Mouse (Mus musculus): ENCODE results near the gene Gm26741.
"Not testable (repeated sequence)": the region's sequence is repeated elsewhere in the genome, so short reads cannot be mapped to it uniquely, and the experiment has no call there.

Gene Gm26741

GRCm38 (mm10) chr10:52358467-52358866 is at the start of gene Gm26741:
Gene Gm26741, plus strand, starts transcription at chr10:52358767.
- in situ Hi-C loops (cut with MboI): no loop called here

GRCm38 (mm10) chr10:52309196-52309595 is 49.4 kb upstream of the Gm26741 start:
- in situ Hi-C loops (cut with MboI): no loop called here

GRCm38 (mm10) chr10:52319506-52320286 is 38.9 kb upstream of the Gm26741 start:
- in situ Hi-C loops (cut with MboI): no loop called here

- in situ Hi-C loops (cut with MboI): no loop called here
These were observed 36.6 kb upstream of the Gm26741 start for GRCm38 (mm10) chr10:52321918-52322317.

- in situ Hi-C loops (cut with MboI): no loop called here
These were observed 27.6 kb upstream of the Gm26741 start for GRCm38 (mm10) chr10:52331007-52331406.

- in situ Hi-C loops (cut with MboI): not testable (repeated sequence)
These were observed 15.2 kb upstream of the Gm26741 start for GRCm38 (mm10) chr10:52343324-52343723.

- in situ Hi-C loops (cut with MboI): no loop called here
These were observed 5.4 kb upstream of the Gm26741 start for GRCm38 (mm10) chr10:52353184-52353583.

- in situ Hi-C loops (cut with MboI): no loop called here
These were observed 1.7 kb downstream of the Gm26741 start for GRCm38 (mm10) chr10:52360241-52360735.

- in situ Hi-C loops (cut with MboI): no loop called here
These were observed 2.5 kb downstream of the Gm26741 start for GRCm38 (mm10) chr10:52360862-52361609.

GRCm38 (mm10) chr10:52368376-52368775 is 9.8 kb downstream of the Gm26741 start:
- in situ Hi-C loops (cut with MboI): no loop called here

- in situ Hi-C loops (cut with MboI): no loop called here
These were observed 15.3 kb downstream of the Gm26741 start for GRCm38 (mm10) chr10:52373834-52374233.

- in situ Hi-C loops (cut with MboI): loop anchor here (25.0 kb wide), 2 partner anchors 137 to 912 kb away; partner anchors contain the start of gene Dcbld1
These were observed 16.1 kb downstream of the Gm26741 start for GRCm38 (mm10) chr10:52374651-52375050.

- in situ Hi-C loops (cut with MboI): loop anchor here (25.0 kb wide), 2 partner anchors 139 to 914 kb away; partner anchors contain the start of gene Dcbld1
These were observed 17.9 kb downstream of the Gm26741 start for GRCm38 (mm10) chr10:52376422-52376821.

- in situ Hi-C loops (cut with MboI): loop anchor here (25.0 kb wide), 2 partner anchors 141 to 916 kb away; partner anchors contain the start of gene Dcbld1
These were observed 19.2 kb downstream of the Gm26741 start for GRCm38 (mm10) chr10:52377813-52378212.

- in situ Hi-C loops (cut with MboI): loop anchor here (25.0 kb wide), 2 partner anchors 144 to 919 kb away; partner anchors contain the start of gene Dcbld1
These were observed 22.8 kb downstream of the Gm26741 start for GRCm38 (mm10) chr10:52381321-52381801.

- in situ Hi-C loops (cut with MboI): loop anchor here (25.0 kb wide), 2 partner anchors 145 to 920 kb away; partner anchors contain the start of gene Dcbld1
These were observed 23.5 kb downstream of the Gm26741 start, which contains the start of gene Gopc for GRCm38 (mm10) chr10:52381845-52382591. Gene Gopc, minus strand, starts transcription at chr10:52382124.

GRCm38 (mm10) chr10:52383022-52383421 is 24.5 kb downstream of the Gm26741 start:
- in situ Hi-C loops (cut with MboI): loop anchor here (25.0 kb wide), 2 partner anchors 146 to 921 kb away; partner anchors contain the start of gene Dcbld1

- in situ Hi-C loops (cut with MboI): loop anchor here (25.0 kb wide), 2 partner anchors 146 to 921 kb away; partner anchors contain the start of gene Dcbld1
These were observed 25.0 kb downstream of the Gm26741 start for GRCm38 (mm10) chr10:52383522-52383921.

GRCm38 (mm10) chr10:52384823-52385610 is 26.4 kb downstream of the Gm26741 start:
- in situ Hi-C loops (cut with MboI): loop anchor here (25.0 kb wide), 2 partner anchors 148 to 923 kb away; partner anchors contain the start of gene Dcbld1

GRCm38 (mm10) chr10:52387192-52387591 is 28.6 kb downstream of the Gm26741 start:
- in situ Hi-C loops (cut with MboI): loop anchor here (25.0 kb wide), 2 partner anchors 150 to 925 kb away; partner anchors contain the start of gene Dcbld1

Data from mature B cell (primary cell).